Mouse (Mus musculus) heart, adult 8-10 months (tissue): ENCODE measurements at regions not wholly inside any gene's neighbourhood (a gene's known extent, or its start where the extent isn't known, plus 50 kb on each side); places are given as distances from the start of the nearest gene placed in this dataset.
A peak's percentile ranks its signal among the peaks of the same experiment; 100 is the strongest.

Experiments used
- DNase-seq: peaks from one replicate; pipeline ENCODE4 v3.0.0; 2022; ENCODE audit warnings: low spot score

DNA sequence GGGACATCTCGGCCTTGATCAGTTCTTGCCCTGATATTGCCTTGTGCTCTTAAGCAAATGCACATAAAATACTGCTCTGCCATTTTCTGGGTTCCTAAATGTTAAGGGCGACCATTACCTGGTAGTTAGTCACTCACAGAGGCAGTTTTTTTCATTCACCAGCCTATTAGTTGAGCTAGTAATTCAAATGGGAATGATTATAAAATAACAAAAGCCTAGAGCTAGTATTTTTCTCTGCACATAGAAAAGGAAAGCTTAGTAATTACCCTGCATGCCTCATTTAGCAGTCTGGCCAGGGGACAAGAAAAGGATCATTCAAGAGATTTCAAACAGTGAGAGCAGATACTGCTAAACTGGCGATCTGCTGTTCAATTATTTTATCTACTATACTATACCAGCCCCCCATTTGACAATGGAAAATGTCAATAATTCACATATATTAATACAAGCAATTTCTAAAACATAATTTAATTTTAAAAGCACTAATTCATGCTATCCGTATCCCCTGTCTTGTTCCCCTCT lies 645.1 kb downstream of the Pdha2 start:
- DNase-seq = no peak

DNA sequence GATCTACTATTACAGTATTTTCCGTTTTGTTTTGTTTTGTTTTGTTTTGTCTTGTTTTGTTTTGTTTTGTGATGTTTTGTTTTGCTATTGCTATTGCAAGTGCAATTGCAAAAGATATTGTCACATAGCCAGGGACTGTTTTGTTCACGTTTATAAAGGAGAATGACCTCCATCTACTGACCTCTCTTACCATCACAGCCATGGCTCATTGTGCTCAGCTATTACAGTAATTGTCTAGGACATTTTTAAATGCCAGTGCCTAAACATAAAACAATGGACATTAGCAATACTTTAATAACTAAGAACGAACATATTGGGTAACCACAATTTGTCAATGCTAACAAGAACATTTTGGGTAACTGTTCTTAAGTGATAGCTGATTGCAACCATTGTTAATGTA lies 657.4 kb downstream of the Pdha2 start:
- DNase-seq = no peak

DNA sequence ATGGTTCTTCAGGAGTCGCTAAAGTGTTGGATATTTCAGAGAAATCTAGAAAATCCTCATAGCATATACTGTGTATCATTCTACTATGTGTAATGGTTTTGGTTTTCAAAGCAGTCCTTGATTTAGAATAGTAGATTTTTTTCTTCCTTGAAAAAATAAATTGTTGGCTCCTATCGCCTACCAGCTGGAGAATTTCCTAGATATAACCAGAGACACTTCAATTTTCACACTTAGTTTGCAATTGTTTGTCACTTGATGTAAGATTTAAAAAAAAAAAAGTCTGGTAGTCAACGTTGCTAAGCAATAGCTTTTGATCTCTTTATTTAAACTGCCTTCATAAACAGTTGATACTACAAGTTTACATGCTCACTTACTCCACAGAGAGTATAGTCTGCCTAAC lies 663.7 kb downstream of the Pdha2 start:
- peak; percentile 1 for DNase-seq

DNA sequence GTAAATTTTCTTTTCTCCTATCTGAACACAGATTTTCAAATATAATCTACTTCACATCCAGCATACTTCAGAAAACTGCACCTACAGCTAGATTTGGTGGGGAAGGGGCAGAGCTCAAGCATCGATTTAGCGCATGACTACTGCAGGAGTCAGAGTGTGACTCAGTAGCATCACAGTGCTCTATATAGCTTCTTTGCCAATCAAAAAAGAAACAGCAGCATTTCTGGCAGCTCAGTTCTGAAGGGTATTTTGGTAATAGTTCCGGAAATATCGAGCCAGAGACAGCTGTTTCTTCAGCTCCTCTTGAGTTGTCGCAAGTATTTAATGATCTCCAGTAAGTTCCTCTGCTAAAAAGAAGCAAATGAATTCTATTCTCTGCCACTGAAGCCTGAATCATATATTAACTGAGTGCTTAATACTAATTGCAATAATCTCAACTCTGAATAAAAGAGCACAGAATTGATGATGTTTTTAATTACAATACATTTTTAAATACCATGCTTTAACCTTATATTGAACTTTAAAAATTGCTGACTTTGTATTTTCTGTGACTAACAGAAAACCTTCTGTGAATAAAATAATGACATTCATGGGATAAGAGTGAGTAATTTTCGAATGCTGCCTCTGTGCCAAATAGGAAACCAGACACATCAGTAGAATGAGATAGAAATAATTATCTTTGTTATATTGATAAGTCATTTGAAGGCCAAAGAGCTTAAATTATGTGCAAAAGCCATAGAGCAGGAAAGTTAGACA lies 680.2 kb downstream of the Pdha2 start:
- DNase-seq = no peak

DNA sequence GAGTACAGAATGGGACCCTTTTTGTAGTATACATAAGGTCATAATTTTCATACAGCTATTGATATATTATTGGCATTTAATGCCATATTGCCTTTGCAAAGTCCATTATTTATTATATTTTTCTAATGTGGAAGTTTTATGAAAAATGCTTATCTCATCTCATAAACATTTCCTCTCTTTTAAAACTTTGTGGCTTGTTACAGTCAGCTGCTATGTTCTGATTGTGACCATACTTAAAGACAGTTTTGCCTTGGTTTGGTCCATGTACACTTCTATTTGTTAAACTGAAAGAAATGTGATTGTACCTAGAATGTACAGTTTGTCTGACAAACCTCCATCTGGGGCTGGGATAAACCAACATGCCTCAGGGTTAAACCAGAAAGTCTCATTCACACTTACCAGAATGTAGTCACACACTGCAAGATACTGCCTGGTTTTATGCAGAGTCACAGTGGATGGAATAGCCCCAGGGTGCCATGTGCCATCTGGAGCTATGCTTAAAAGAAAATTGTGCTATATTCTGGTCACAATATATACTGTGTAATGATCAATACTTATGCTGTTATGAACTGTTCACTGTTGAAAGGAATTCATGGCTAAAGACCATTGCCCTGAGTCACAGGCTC lies 690.4 kb downstream of the Pdha2 start:
- no peak for DNase-seq

DNA sequence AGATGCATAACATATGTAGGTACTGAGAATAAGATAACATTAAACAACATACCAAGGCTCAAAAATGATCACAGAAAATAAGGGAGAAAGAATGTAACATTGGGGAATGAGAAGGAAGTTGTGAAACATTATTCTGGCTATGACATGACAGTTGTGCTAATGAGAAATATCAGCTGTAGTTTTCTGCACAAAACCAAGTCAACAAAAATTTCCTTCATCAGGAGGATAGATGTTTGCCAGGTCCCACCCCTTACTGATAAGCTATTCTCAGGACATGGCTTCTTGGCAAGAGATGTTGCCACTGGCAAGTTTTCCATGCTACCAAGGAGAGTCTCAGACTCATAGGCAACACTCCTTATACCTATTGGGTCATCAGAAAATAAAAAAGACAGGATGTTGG lies 701.3 kb downstream of the Pdha2 start:
- DNase-seq = peak; percentile 27

DNA sequence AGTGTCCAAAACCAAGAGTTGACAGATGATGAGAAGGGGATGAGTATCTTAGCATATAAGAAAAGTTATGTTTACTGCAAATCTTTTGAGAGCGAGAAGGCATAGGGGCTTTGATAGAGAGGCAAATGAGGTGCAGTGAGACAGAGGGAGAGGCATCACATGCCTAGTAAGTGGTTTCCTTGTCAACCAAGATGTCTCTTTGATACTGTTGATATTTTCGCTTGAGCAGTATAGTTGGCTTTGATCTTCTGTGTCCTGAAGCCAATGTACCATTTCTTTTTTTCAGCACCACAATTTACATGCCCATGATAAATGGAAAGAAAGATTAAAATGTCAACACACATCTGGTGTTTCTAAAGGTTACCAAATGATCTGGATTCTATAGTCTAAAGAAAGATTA lies 702.1 kb downstream of the Pdha2 start:
- no peak for DNase-seq

DNA sequence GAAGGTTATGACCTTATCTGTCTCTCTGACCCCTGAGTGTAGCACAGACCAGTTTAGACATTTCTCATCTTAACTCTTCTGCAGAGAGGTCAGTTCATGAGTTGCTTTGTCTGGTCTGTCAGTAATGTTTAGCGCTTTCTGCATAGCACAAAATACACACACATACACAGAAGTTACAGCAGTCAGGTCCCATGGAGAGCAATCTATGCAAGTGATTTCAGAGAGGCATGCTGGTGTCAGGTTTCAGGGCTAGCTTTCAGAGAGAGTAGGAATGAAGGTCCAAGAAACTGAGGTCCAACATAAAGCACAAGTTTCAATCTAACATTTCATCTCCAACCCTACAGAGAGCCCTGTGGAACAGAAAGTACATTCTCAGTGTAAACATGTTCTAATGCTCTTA lies 718.0 kb downstream of the Pdha2 start:
- no peak for DNase-seq

DNA sequence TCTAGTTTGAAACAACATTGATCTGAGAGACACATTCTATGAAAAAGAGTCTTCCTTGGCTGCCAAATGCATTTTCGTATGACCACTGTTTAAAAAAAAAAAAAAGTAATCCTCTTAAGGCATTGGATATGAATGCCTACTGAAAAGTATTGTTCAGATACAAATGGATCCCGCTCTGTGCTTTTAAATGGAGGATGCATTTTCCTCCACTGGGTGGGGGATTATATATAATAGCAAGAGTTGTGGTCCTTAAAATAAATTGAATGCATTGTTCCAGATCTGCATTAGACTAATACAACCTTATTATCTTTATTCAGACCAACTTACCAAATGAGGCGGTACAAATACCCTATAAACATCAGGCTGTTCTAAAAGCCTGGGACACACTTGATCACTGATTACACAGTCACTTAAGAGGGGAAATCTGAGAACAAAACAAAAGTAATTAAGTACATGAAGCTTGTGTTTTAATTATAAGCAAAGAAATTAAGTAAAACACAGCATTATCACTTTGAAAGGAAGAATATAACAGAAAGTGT lies 734.4 kb downstream of the Pdha2 start:
- DNase-seq = no peak

DNA sequence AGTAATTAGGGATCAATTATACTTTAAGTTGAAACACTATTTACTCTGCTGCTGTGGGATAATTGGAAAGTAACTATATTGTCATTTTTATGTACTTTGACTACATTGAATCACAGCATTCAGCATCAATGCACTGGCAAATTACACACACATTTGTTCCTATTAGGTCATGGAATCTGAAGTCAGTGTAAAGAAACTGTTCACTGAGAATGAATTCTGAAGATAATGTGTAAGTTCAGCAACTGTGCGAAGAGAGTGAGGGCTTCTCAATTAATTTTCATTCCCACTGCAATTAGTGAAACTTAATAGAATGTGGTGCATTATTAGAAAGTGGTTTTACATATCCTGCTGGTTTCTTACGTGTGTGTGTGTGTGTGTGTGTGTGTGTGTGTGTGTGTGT lies 735.6 kb downstream of the Pdha2 start:
- no peak for DNase-seq

DNA sequence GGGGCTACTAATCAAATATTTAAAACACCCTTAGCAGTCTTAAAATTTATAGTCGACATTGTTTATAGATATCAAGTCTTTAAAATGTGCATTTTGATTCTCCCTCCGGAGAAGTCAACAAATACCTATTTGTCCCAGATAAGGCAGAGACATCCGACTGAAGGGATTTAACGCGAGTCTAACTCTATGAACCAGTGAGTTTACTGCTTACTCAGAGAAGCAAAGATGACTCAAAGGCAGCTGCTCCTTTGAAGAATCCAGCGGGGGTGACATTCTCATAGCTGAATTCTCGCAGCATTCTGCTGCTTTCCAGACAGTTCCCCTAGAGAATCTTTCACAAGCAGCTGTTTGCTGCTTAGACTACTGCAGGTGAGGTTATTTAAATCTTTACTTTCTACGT lies 759.6 kb downstream of the Pdha2 start:
- no peak for DNase-seq

DNA sequence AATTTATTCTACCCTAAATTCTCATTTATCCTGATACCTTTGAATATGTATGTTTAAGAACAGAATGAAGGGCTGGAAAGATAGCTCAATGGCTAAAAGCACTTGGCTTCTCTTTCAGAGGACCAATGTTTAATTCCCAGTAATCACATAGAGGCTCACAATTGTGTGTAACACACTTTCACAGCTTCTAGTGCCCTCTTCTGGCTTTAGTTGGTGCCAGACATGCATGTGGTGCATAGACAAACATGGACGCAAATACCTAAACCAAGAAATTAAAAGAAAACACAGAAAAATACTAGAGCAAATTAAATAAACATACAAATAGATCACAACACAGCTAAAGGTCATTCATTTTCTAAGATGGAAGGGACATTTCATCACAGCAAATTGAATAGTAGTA lies 761.0 kb downstream of the Pdha2 start:
- no peak for DNase-seq

DNA sequence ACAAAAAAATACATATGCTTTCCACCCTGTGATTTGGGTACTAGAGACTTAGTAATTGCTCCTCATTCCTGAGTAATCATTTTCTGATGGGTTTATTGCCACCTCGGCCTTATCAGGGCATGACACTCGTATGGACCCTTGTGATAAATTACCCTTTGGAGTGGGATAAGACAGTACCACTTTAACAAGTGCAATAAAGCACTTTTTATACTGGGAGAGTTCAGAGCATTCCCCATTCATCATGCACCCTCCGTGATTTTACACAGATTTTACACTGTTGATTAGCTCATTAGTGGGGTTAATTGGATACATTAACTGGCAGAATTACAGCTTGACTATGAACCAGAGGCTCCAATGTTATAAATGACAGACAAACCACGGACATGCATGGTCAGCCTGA lies 802.9 kb downstream of the Pdha2 start:
- DNase-seq = no peak
